Mouse (Mus musculus): Measurements from ENCODE around the gene Daglb. TPM values are rescaled to one million over a fixed set of nuclear protein-coding genes. Genes with fewer than 3 reads are reported as not detected.

Gene Daglb
- polyA plus RNA-seq, 1 experiment from 2014 or later: 9.2 TPM

DNA sequence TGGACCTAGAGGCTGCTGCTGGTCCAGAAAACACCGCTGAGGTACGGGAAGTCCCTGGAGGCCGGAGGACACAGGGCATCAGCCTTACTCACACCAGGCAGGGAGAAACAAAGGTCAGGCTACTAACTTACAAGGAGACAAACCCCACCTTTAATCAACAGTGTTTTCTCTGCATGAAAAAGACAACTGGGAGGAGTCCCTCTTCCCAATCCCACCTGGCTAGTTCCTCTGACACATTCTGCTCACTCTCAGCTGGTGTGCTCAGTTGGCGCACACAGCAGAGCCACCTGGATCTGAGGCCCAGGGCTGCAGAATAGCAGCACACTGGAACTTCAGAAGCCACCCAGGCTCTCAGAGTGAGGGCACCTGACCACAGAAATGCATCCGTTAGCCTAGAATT is 50.5 kb downstream of the Daglb start:
- no peak overlapping the region for H3K9ac ChIP-seq
- peaks cover 74% of the 10 kb centered on the region for H3K36me3 ChIP-seq (ENCODE audit: insufficient read depth)
- no peak for DNase-seq
- WGBS: 89% methylated on average over 5 of the region's 5 CpGs
- no peak for ATAC-seq (ENCODE audit: insufficient read depth)
- H3K4me1 ChIP-seq (ENCODE audit: insufficient read depth): no peaks in the 10 kb centered on the region
- no peak overlapping the region for H3K4me3 ChIP-seq (ENCODE audit: low read depth, low read length)
- H3K27ac ChIP-seq (ENCODE audit: low read depth): no peak overlapping the region
- H3K9me3 ChIP-seq (ENCODE audit: low read depth, low read length): no peaks in the 10 kb centered on the region
- no peak for TF ChIP-seq CTCF (IDR thresholded peaks at IDR 0.05; ENCODE audit: low read depth)
- H3K4me2 ChIP-seq: no peak overlapping the region
- no peaks in the 10 kb centered on the region for H3K27me3 ChIP-seq (ENCODE audit: insufficient read depth, low read length)

DNA sequence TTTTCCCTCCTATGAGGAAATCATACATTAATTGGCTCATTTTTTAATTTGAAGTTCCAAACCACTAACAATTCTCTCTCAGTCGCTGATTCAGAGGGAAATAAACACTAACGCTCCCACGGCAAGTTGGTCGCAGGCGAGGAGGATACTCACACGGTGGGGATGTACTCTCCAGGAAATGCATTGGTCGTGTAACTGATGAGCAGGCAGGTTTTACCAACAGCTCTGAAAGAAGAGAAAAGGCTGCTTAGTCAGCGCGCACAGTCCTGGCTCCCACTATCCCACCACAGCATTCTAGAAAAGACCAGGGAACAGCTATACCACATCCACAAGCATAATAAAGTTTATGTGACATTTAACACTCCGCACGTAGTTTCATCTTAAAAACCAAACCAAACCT is 52.6 kb downstream of the Daglb start:
- ATAC-seq (ENCODE audit: insufficient read depth) (no peak), DNase-seq (no peak)
- no peak overlapping the region for H3K4me2 ChIP-seq
- no peak overlapping the region for H3K9ac ChIP-seq
- 80% methylated on average over 11 of the region's 11 CpGs for WGBS
- H3K27ac ChIP-seq (ENCODE audit: low read depth): no peak overlapping the region
- no peaks in the 10 kb centered on the region for H3K27me3 ChIP-seq (ENCODE audit: insufficient read depth, low read length)
- H3K4me3 ChIP-seq (ENCODE audit: low read depth, low read length): no peak overlapping the region
- H3K36me3 ChIP-seq (ENCODE audit: insufficient read depth): peaks cover 55% of the 10 kb centered on the region
- TF ChIP-seq CTCF (IDR thresholded peaks at IDR 0.05; ENCODE audit: low read depth): no peak
- H3K4me1 ChIP-seq (ENCODE audit: insufficient read depth): 0 out of 2 replicates have a peak, but pooled peaks cover 4% of the 10 kb centered on the region
- no peaks in the 10 kb centered on the region for H3K9me3 ChIP-seq (ENCODE audit: low read depth, low read length)

- no peak for ATAC-seq (ENCODE audit: insufficient read depth)
- Histone ChIP-seq H3K4me1 (ENCODE audit: insufficient read depth) (0 out of 2 replicates have a peak, but pooled peaks cover 4% of the 10 kb centered on the region), H3K9ac (no peak overlapping the region), H3K4me3 (ENCODE audit: low read depth, low read length) (no peak overlapping the region), H3K9me3 (ENCODE audit: low read depth, low read length) (no peaks in the 10 kb centered on the region), H3K4me2 (no peak overlapping the region), H3K27ac (ENCODE audit: low read depth) (no peak overlapping the region), H3K36me3 (ENCODE audit: insufficient read depth) (peaks cover 51% of the 10 kb centered on the region), H3K27me3 (ENCODE audit: insufficient read depth, low read length) (no peaks in the 10 kb centered on the region)
- no peak for DNase-seq
- no peak for TF ChIP-seq CTCF (IDR thresholded peaks at IDR 0.05; ENCODE audit: low read depth)
- 52% methylated on average over 6 of the region's 6 CpGs for WGBS
Measured at GRCm38 (mm10) chr5:143517436-143517835, 53.1 kb downstream of the Daglb start.

GRCm38 (mm10) chr5:143518045-143518591 is 53.7 kb downstream of the Daglb start:
- H3K9ac ChIP-seq: no peak overlapping the region
- WGBS: 47% methylated on average over 6 of the region's 6 CpGs
- TF ChIP-seq CTCF (IDR thresholded peaks at IDR 0.05; ENCODE audit: low read depth): no peak
- 0 out of 2 replicates have a peak, but pooled peaks cover 4% of the 10 kb centered on the region for H3K4me1 ChIP-seq (ENCODE audit: insufficient read depth)
- no peak overlapping the region for H3K4me3 ChIP-seq (ENCODE audit: low read depth, low read length)
- no peaks in the 10 kb centered on the region for H3K9me3 ChIP-seq (ENCODE audit: low read depth, low read length)
- H3K4me2 ChIP-seq: no peak overlapping the region
- no peak overlapping the region for H3K27ac ChIP-seq (ENCODE audit: low read depth)
- H3K36me3 ChIP-seq (ENCODE audit: insufficient read depth): peaks cover 46% of the 10 kb centered on the region
- no peaks in the 10 kb centered on the region for H3K27me3 ChIP-seq (ENCODE audit: insufficient read depth, low read length)
- ATAC-seq (ENCODE audit: insufficient read depth) (peak; percentile 39; the same call in 1 of the 2 replicates), DNase-seq (peak; percentile 38)

DNA sequence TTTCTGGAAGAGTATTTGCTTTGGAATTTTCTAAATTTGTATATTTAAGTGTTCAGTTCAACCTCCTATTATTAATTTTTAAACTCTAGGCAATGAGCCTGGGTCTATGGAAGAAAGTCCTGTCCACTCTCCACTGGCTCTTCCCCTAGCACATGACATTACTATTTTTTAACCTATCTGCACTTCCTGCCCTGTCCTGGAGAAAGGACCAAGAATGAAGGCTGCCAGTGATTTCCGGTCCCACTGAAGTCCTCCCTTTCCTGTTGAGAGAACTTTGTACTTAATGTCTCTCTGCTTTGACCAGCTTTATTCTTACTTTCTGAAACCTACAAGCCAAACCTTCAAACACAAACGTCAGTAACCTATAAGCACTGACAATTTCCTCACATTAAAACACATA is 56.0 kb downstream of the Daglb start:
- H3K27me3 ChIP-seq (ENCODE audit: insufficient read depth, low read length): no peaks in the 10 kb centered on the region
- ATAC-seq (ENCODE audit: insufficient read depth) (no peak), DNase-seq (no peak)
- TF ChIP-seq CTCF (IDR thresholded peaks at IDR 0.05; ENCODE audit: low read depth): no peak
- peaks cover 23% of the 10 kb centered on the region for H3K36me3 ChIP-seq (ENCODE audit: insufficient read depth)
- no peaks in the 10 kb centered on the region for H3K9me3 ChIP-seq (ENCODE audit: low read depth, low read length)
- H3K27ac ChIP-seq (ENCODE audit: low read depth): no peak overlapping the region
- H3K4me1 ChIP-seq (ENCODE audit: insufficient read depth): peaks cover 12% of the 10 kb centered on the region; the same call in 1 of the 2 replicates
- H3K4me3 ChIP-seq (ENCODE audit: low read depth, low read length): no peak overlapping the region
- H3K9ac ChIP-seq: no peak overlapping the region
- 67% methylated on average over 2 of the region's 2 CpGs for WGBS
- peak overlapping the region; percentile 18; the same call in 1 of the 2 replicates for H3K4me2 ChIP-seq

DNA sequence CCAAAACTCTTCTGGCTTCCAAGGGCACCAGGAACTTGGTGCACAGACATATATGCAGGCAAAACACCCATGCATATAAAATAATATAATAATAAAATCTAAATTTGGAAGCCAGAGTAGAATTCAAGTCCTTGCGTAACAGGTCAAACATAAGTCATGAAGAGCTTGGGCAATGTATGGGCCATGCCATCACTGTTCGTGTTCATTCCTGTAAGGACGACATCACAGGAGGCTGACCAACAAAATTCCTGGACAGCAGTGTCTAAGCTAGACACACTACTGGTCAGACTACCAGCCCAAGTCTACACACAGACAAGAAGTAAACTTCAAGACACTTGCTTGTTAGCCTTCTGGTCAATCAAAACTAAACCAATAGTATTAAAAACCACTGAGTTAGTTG is 58.5 kb downstream of the Daglb start:
- Histone ChIP-seq H3K27ac (ENCODE audit: low read depth) (no peak overlapping the region), H3K9me3 (ENCODE audit: low read depth, low read length) (no peaks in the 10 kb centered on the region), H3K9ac (no peak overlapping the region), H3K4me2 (no peak overlapping the region), H3K4me1 (ENCODE audit: insufficient read depth) (peaks cover 22% of the 10 kb centered on the region), H3K4me3 (ENCODE audit: low read depth, low read length) (no peak overlapping the region), H3K27me3 (ENCODE audit: insufficient read depth, low read length) (no peaks in the 10 kb centered on the region), H3K36me3 (ENCODE audit: insufficient read depth) (peaks cover 3% of the 10 kb centered on the region; the same call in 1 of the 2 replicates)
- DNase-seq: no peak
- no peak for TF ChIP-seq CTCF (IDR thresholded peaks at IDR 0.05; ENCODE audit: low read depth)
- no peak for ATAC-seq (ENCODE audit: insufficient read depth)
- 77% methylated on average over 3 of the region's 3 CpGs for WGBS

DNA sequence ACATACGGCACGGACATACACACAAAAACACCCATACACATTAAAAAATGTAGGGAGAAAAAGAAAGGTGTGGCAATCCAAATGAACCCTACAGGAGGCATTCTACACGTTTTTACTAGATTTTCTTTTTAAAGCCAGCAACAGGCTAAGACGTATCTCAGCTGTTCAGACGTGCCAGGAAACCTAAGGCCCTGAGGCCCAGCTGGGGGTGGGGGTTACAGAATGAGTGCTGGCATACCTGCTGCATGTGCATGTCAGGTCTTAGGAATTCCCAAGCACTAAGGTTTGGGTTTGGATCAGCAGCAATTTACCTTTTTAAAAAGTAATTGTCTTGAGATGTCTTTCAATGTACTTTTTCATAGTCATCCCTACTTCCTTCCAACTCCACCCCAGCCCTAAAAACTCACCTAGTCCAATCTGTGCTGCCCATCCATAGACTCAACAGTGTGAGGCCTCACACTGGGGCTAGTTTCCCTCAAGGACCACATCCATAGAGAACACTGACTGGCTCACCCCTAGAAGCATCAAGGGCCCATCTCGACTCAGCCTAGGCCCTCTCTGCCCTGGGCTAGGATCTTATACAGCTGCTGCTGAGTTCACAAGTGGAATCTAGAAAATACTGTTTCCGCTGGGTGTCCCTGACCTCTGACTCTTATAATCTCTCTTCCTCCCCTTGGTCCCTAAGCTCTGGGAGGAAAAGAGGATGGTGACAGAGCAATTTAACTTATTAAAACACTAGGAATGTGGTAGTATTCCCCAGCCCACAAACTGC is 61.3 kb downstream of the Daglb start:
- Histone ChIP-seq H3K27me3 (ENCODE audit: insufficient read depth, low read length) (no peaks in the 10 kb centered on the region), H3K4me2 (peak overlapping the region; percentile 91), H3K9me3 (ENCODE audit: low read depth, low read length) (no peaks in the 10 kb centered on the region), H3K27ac (ENCODE audit: low read depth) (no peak overlapping the region), H3K9ac (peak overlapping the region; percentile 99), H3K4me3 (ENCODE audit: low read depth, low read length) (peak overlapping the region; percentile 99), H3K4me1 (ENCODE audit: insufficient read depth) (peaks cover 21% of the 10 kb centered on the region), H3K36me3 (ENCODE audit: insufficient read depth) (no peaks in the 10 kb centered on the region; the same call in 1 of the 2 replicates)
- no peak for DNase-seq
- ATAC-seq (ENCODE audit: insufficient read depth): no peak
- TF ChIP-seq CTCF (IDR thresholded peaks at IDR 0.05; ENCODE audit: low read depth): no peak
- WGBS: 40% methylated on average over 7 of the region's 7 CpGs

All from lung, embryonic 14.5 days (tissue).